Mouse (Mus musculus): ENCODE measurements around the gene Fahd2a.

Gene Fahd2a

DNA sequence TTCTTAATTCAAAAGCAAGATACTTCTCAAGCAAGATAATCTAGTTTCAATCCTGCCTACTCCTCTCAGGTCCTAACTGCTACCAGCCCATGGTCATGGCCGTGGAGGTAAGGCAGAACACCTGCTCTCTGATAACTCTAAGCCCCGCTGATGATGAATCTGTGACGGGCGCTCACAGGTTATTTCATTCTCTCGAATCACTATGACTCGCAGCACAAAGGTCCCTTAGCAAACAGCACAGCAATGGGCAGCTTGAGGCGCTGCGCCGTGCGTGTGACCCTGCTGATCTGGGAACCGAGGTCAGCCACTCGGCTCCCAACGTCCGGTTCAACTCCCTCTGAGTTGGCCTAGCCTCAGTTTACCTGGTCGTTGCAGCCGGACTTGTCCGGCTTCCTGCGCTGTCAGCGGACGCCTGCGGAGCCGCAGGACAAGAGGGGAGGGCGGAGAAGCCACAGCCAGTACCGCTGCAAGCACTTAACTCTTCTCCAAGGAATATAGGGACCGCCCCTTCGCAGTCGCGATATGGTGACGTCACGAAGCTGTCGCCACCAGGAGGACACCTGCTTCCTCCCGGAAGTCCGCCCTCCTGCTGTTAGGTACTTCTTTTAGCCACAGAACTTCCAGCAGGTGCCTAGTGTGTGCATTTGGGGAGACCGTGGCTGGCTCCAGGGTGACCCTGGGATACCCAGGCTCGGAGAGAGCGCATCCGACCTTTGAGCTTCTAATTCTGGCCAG, at the start of gene Fahd2a:
Gene Fahd2a, minus strand, starts transcription at position 511 of the 735 bp plus-strand sequence.
- in situ Hi-C loops (cut with MboI; ENCODE audit: low sequenced_read_pairs): no loop called here

DNA sequence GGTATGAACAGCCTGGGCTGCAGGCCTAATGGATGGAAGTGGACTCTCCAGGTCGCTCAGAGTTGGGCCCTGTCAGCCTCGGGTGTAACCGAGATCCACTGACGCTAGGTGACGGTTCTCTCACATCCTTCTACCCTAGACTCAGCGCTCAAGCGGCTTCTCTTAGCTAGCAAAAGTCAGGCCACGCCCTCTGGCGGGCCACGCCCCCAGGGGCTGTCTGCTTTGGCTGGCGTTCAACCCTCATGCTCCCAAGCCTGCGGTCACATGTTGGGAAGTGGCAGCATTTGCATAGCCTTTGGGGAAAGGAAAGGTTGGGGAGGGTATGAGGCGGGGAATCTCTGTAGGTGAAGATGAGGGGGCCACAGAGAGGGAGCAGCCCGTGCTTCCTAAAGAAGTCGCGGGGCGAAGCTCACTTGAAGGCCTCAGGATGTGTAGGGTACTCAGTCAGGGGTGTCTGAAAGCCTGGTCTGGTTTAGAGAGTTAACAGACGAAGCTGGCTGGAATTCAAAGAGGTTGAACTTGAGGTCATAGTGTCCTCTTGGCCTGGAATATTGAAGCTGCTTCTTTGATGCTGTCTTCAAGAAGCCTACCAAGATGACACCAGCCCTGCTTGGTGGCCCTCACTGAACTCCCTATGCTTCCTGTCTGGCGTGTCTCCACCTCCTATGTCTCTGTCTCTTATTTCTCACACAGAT, 40.3 kb upstream of the Fahd2a start:
- in situ Hi-C loops (cut with MboI; ENCODE audit: low sequenced_read_pairs): no loop called here

DNA sequence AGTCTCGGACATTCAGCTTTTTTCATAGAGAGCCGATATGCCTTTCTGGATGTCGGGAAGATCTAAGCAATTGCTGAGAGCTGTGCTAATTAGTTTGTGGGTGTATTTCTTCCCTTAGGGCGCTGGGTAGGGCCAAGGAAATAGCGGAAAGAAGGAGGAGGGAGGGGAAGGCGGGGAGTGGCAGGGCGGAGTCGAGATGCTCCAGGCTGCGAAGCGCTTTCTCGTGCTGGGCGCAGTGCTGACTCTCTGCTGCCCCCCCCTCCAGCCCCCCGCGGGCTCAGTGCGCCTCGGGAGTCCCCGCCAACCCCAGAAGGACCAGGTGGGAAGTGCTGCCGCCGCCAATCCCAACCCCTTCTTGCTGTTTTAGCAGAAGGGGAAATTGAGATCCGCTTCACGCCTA, 38.6 kb upstream of the Fahd2a start:
- in situ Hi-C loops (cut with MboI; ENCODE audit: low sequenced_read_pairs): no loop called here

DNA sequence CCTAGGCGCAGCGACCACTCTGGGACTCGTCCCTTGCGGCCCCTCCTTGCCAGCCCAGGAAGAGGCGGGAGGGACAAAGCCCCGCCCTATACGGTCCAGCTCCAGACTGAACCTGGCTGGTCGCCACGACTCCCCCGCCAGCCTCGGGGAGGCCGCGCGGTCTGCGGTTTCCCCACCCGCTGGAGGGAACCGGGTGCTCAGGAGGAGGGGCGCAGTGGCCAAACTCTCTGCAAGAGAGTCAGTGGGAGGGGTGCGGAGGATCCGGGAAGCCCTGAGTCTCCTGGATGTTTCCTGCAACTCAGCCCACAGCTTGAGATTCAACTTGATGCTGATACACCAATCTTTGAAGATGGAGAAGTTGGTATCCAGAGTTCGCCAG, 38.2 kb upstream of the Fahd2a start:
- in situ Hi-C loops (cut with MboI; ENCODE audit: low sequenced_read_pairs): no loop called here

DNA sequence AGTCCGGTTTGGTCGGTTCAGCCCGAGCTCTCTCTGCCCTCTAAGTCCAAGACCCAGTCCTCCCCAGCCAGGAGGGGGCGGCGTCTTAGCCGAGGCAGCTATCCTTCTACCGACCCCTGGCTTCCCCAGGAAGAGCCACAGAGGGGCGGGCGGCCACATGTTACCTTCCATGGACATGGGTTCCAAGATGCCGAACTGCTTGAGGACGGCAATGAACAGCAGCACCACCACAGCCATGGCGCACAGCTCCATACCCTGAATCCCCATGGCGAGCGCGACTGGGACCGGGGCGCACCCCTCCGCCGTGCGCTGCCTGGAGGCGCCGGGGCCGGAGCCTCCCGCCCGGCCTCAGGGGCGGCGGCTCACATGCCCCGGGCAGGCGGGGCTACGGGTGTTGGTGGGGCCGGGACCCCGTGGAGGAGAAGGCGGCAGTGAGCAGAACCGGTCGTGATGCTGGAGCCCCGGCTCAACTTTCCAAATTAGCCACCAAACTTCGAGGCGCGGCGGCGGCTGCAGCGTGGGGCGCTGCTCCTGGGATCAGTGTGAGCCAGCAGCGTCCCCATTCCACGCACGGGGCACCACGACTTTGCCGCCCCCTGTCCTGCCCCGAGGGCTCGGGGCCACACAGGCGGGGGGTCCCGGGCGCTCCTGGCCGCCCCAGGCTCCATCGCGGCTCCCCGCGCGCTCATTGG, 37.6 kb upstream of the Fahd2a start:
- in situ Hi-C loops (cut with MboI; ENCODE audit: low sequenced_read_pairs): no loop called here

DNA sequence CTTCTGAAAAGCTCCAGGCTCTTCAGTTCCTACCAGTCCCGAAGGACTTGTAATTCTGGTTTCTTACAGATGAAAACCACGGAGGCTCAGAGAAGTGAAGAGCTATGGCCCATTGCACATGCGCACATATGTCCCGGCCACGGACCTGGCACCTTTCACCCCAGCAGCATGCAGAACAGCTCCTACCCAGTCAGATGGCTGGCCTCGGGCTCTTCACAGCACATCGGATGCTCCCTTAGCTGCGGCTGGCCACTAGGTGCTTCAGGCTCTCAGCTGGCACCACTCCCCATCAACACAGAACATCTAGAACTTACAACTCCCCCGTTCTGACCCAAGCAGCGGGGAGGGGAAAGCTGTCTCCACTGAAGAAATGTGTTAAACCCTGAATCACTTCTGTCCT, 35.4 kb upstream of the Fahd2a start:
- in situ Hi-C loops (cut with MboI; ENCODE audit: low sequenced_read_pairs): no loop called here

DNA sequence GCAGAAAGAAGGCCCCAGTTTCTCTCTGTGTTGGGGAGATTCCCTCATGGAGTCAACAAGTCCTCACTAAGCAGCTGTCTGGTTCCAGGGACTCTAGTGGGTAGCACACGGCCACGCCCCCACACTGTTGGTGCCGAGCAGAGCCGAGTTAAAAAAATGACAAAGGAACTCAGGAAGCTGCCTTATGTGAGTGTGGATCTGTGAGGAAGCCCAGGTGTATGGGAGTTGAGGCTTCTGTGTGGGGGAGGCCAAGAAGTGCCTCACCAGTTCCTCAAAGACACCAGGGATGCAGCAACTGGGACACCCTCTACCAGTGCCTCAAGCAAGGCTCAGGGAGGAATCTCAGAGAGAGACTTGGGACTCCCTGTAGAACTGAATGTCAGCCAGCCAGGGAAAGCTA, 34.8 kb upstream of the Fahd2a start:
- in situ Hi-C loops (cut with MboI; ENCODE audit: low sequenced_read_pairs): no loop called here

DNA sequence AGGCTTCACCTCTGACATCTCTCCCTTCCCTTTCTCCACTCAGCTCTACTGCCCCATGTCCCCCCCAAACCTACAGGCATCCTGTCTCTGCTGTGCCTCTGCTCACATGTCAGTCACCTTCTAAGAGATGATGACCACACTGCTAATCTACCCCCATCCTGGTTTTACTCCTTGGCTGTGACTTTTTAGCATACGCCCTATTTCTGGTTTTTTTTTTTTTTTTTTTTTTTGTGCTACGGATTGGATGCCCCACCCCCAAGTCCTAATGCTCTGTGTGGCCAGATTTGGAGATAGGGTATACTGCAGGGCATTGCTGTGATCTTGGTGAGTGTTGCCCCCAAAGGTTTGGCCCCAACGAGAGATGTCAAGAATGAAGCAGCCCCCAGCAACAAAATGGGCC, 27.9 kb upstream of the Fahd2a start:
- in situ Hi-C loops (cut with MboI; ENCODE audit: low sequenced_read_pairs): no loop called here

DNA sequence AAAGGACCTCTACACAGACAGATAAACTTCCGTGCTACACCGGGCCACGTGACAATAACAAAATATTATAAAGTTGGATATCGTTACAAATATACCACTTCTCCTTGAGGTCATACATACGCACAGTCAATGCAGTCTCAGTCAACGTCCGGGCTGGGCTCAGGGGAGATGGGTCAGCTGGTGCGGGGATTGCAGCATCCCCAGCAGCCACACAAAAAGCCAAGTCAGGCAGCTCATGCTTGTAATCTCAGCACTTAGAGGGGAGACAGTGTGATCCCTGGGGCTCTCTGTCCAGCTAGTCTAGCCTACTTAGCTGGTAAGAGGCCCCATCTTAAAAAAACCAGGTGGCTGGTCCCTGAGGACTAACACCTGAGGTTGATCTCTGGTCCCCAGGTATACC, 26.9 kb upstream of the Fahd2a start:
- in situ Hi-C loops (cut with MboI; ENCODE audit: low sequenced_read_pairs): no loop called here

DNA sequence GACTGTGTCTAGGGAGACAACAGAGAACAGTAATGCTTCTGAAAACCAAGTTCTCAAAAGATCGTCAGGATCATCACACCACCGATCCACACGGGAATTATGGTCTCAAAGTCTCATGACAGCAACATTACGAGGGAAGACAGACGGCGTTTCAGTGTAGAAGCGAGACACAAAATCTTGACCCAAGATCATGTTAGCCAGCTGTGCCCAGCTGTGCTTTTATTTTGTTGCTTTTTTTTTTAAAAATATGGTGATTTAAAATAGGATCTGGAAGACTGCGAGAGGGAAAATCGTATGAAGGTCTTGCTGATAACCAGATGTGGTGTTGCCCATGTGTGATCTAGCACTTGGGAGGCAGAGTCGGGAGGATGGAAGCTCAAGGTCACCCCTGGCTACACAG, 26.3 kb upstream of the Fahd2a start:
- in situ Hi-C loops (cut with MboI; ENCODE audit: low sequenced_read_pairs): no loop called here

DNA sequence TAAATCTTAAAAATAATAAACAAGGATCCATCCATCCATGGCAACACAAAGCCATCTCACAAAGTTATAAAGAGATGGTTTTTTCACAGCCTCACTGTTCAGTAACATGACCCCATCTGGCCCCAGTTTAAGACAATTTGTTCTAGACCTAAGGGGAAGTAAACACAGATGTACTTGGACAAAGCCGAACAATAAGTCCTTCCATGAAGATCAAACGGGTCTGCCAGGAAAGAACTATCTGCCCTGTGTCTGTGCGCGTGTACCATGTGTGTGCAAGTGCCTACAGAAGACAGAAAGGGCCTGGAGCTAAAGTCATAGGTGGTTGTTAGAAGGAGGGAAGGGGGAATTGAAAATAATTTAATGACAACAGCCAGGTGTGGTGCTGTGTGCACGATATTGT, 25.8 kb upstream of the Fahd2a start:
- in situ Hi-C loops (cut with MboI; ENCODE audit: low sequenced_read_pairs): no loop called here

DNA sequence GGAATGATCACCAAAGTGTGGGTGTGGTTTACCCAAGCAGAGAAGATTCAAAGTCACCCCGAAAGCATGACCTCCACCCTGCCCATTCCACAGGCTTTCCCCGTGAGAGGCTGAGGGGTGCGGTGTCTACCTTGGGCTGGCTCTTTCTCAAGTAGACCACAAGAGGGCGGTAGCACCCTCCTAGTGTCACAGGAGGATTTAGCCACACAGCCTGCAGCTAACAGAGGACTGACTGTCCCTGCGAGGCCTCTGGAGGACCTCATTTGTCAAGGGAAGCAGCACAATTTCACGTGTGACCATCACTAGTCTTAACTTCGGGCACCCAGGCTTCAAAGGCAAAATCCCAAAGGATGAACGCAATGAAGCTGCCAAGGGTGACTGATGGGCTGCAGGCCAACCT, 17.9 kb upstream of the Fahd2a start:
- in situ Hi-C loops (cut with MboI; ENCODE audit: low sequenced_read_pairs): loop anchor here (5.0 kb wide), 1 partner anchor 35 kb away; no protein-coding TSS in a partner anchor

DNA sequence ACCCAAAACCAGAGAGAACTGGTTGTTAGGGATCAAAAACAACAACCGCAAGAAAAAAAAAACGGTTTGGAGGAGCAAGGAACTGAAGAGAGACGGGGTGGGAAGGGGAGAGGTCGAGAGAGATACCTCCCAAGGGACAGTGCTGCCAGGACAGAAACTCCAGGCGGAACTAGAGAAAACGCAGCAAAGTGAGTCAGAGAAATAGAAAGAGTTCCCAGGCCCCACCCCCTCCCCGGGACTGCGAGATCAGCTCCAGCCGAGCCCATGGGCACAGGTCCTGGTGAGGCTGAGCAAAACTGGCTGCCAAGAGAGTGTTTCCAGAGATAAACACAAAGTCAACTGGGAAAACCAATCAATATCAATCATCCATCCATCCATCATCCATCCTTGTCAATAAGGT, 17.0 kb upstream of the Fahd2a start:
- in situ Hi-C loops (cut with MboI; ENCODE audit: low sequenced_read_pairs): loop anchor here (5.0 kb wide), 1 partner anchor 36 kb away; no protein-coding TSS in a partner anchor

DNA sequence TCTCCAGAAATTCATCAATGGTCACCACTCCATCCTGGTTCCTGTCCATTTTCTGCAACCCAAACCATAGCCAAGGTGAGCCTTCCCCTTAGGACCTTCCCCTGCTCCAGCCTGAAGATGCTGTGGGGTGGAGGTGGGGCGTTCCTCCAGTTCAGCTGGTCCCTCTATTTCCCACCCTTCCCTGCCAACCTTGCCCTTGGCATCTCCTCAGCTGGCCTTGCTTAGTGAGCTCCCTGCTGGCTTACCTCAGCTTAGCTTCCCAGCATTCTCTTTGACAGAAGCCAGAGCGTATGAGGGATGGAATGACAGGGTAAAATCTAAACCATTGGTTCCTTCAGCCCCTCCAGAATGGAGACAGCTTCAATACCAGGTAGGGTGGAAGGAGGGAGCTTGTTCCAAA, 15.0 kb upstream of the Fahd2a start:
- in situ Hi-C loops (cut with MboI; ENCODE audit: low sequenced_read_pairs): no loop called here

DNA sequence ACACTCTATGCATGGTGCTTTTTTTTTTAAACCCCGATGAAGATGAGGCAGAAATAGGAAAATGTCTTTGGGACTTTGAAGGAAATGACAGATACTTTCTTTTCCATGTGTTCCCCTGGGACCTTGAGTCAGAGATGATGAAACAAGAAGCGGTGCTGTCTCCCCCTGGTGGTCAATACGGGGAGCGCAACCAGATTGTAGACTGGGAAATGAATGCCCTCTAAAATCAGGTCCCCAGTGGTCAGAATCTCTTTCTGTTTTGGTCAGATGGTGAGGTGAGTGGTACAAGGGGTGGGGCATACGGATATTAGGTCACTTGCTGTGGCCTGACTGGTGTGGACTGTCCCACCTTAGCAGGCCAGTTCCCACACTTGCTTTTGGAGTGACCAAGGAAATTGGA, 9.4 kb upstream of the Fahd2a start:
- in situ Hi-C loops (cut with MboI; ENCODE audit: low sequenced_read_pairs): no loop called here

DNA sequence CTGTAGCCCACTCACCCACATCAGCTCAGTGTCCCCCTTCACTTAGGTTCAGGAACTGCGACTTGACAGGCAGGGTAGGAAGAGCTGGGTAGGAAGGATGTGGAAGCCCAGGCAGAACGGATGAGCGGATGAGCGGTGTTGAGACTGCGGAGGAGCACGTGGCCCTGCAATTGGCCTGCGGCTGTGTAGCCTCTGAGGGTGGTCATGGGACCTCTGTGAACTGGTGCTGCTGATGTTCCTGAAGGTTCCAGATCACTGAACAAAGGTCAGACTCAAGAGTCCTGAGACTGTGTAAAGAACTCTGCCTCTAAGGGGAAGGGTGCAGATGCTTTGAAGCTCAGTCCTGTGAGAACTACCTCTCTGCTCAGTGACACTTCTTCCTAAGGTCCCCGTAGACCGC, 8.8 kb upstream of the Fahd2a start:
- in situ Hi-C loops (cut with MboI; ENCODE audit: low sequenced_read_pairs): no loop called here

DNA sequence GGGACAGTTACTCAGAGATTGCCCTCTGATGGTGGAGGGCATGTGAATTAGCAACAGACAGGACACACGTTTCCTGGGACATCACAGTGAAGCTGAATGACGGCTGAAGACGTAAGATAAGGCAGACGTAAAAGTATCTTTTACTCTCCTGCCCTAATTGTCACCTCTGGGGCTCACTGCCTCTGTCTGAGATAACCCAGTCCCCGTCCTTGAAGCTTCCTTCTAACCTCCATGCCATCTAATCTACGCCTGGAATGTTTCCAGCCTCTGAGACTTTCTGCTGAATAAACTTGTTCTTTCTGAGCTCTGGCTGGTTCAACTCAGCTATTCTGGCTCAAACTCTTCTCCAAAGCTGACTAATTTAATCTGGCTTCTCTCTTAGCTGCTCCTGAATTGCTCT, 7.4 kb upstream of the Fahd2a start:
- in situ Hi-C loops (cut with MboI; ENCODE audit: low sequenced_read_pairs): no loop called here

DNA sequence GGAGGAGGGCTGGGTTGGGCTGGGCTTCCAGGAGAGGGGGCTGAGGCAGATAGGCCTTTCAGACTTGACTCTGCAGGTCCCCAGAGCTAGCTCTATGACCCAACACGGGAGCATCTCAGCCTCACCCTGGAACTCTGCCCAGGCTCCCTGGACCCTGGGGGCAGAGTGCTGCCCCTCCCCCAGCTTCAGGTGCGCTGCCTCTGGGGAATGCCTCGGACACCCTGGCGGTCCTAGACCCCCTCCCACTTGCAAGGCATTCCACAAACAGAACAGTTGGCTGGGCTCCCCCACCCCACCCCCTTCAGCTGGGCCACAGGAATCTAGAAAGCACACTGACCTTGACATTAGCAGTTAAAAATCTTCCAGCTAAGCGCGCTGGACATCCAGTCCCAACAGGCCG, 5.3 kb upstream of the Fahd2a start:
- in situ Hi-C loops (cut with MboI; ENCODE audit: low sequenced_read_pairs): loop anchor here (5.0 kb wide), 1 partner anchor 87 kb away; the partner anchor contains the start of gene Adra2b

DNA sequence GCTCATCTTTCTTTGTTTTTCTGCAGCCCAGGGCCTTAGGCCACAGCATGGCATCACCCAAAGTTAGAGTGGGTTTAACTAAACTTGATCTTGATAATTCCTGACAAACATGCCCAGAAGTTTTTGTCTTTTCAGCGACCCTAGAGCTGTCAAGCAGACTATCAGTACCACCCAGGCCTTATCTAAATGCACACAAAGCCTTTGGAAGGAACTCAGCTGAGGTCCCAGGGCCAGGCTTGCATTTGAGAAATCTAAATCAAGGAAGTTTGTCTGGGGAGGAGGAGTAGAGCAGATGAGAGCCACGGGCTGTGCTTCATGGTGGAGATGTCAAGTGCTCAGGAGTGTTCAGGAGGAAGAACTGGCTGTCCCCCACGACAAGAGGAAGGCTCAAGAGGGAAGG, 2.5 kb upstream of the Fahd2a start:
- in situ Hi-C loops (cut with MboI; ENCODE audit: low sequenced_read_pairs): loop anchor here (5.0 kb wide), 1 partner anchor 85 kb away; the partner anchor contains the start of gene Adra2b

DNA sequence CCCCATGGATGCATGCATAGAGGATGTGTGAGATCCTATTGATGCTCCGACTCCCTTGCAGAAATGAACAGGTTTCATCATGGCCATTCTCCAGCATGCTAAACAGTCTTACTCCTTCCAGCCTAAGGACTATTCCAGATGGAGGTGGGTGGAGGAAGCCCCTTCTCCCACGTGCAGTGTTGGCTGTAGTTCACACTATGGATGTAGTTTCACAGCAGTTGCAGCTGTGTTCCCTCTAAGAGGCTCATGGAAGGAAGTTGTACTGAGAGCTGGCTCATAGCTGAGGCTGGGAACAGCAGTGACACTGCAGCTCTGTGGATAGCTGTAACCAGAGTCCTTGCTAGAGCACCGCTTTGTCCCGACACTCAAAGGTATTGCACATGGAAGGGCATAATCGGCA, 6.7 kb downstream of the Fahd2a start:
- in situ Hi-C loops (cut with MboI; ENCODE audit: low sequenced_read_pairs): no loop called here

DNA sequence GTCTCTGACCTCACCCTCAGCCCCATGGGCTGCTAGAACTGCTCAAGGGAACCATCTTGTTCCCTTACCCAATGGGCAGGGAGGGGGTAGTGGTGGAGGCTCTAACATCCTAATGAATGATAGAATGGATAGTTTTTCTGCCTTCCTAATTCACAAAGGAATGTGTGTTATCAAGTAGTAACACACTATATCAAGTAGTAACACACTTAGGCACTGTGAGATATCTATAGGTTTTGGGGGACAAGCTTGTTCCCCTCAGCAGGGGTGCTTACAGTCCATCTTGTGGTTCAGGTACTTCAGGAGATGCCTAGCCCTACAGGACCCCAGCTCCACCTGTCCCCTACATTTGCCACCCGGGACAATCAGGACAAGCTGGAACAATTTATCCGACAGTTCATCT, 8.8 kb downstream of the Fahd2a start:
- in situ Hi-C loops (cut with MboI; ENCODE audit: low sequenced_read_pairs): no loop called here

DNA sequence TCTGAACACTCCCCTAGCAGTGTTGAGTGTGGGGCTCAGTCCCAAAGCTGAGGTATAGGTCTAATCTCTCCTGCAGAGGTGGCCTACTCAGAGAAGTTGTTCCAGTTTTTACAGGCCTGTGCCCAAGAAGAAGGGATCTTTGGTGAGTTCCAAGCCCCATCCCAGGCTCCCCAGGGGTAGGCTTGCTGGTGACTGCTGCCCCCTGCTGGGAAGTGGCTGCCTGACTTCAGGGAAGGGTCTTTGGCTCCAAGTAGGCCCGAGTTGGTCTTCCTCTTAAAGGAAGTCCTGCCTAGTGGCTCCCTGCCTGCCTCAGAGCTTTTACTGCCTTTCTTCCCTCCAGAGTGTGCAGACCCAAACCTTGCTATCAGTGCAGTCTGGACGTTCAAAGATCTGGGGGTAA, 9.2 kb downstream of the Fahd2a start:
- in situ Hi-C loops (cut with MboI; ENCODE audit: low sequenced_read_pairs): no loop called here

Data from CH12F3 (cell line).